12 mouse cellular contexts compared by ENCODE assay signal in the genomic region with DNA sequence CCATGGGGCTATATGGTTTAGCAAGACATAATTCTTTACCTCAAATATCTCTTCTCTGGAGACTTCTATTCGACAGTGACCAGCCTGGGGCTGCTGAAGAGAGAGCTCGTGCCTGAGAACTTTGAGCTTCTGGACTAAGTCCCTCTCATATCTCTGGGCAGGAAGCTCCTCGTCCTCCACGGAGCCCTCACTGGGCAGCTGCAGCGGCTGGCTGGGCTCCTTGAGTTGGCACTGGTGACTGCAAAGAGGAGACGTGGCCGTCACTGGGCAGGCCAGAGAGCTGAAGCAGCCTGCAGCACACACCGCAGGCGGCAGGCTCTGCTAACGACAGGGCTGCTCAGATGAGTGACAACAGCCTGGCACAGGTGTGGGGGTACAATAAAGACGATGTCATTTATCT.
DNase-seq lines count a peak whose midpoint lies in the region.
"Had no signal": no experiment of that assay in that cellular context is flagged by ENCODE, and none has a peak within 500 bp of the region (broad histone marks: within the 10 kb centered on the region; RNA-seq: fewer than 3 reads in every experiment).

No protein-coding gene starts in this region.

- peak; percentile 88 for DNase-seq in heart, adult 11 months
- DNase-seq in heart, postnatal 25 days (ENCODE audit: low spot score) = no peak
- DNase-seq in gastrocnemius, adult 18-20 months (ENCODE audit: low spot score) = peak; percentile 46
- DNase-seq in gastrocnemius, adult 8-10 months (ENCODE audit: low spot score in 2 of 2) = peak; percentile 21 to 48
- DNase-seq in gastrocnemius, postnatal 36 days = peak; percentile 31 to 45
- DNase-seq in lung, postnatal 10 days = no peak
- no peak for DNase-seq in thymus, postnatal 14 days
- DNase-seq: adrenal gland, adult 2 months; adrenal gland, postnatal 36 days; cerebellum, adult 8-10 months; cerebellum, postnatal 25 days; heart, postnatal 14 days had no signal

- intact Hi-C loops in heart, postnatal 25 days (cut with DNase I) = no loop called here
- intact Hi-C loops in gastrocnemius, postnatal 36 days (cut with DNase I) = no loop called here

Comparison
In these comparisons a context has a peak if more than half of its experiments do, and no peak if none do; other contexts are left out.
1. DNase-seq: peak in heart, adult 11 months (single experiment), gastrocnemius, adult 18-20 months (single experiment), gastrocnemius, adult 8-10 months (2 of 2) and gastrocnemius, postnatal 36 days (2 of 2); none in heart, postnatal 25 days (single experiment), lung, postnatal 10 days (single experiment) and thymus, postnatal 14 days (single experiment).